Mouse (Mus musculus) granulocyte monocyte progenitor cell, adult 5-6 weeks (primary cell): ENCODE measurements at regions not wholly inside any gene's neighbourhood (a gene's known extent, or its start where the extent isn't known, plus 50 kb on each side); places are given as distances from the start of the nearest gene placed in this dataset.
A peak's percentile ranks its signal among the peaks of the same experiment; 100 is the strongest.

Source experiments
- ATAC-seq: replicated peaks from 2 replicates; pipeline ENCODE4 v1.8.0; 2016; ENCODE audit warnings: mild to moderate bottlenecking, moderate TSS enrichment, inconsistent platforms; ENCODE audit not compliant: poor library complexity, severe bottlenecking

DNA sequence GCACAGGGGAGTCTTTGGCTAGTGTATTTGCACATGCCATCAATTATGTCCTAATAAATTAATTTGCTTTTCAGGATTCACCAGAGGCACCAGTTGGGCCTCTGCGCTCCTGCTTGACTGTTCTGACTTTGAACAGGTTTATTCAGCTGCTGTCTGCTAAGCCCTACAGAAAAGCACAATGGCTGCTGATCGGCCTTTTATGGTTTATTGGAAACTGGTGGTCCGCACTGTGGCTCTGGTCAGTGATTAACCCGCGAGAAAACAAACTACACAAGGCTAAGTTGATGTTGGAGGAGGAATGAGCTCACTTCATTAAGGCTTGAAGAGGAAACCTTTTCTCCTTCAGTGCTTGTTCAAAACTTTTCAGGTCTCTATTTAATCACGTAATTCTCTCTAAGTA is 208.4 kb upstream of the Gpr101 start:
- ATAC-seq, result no peak

DNA sequence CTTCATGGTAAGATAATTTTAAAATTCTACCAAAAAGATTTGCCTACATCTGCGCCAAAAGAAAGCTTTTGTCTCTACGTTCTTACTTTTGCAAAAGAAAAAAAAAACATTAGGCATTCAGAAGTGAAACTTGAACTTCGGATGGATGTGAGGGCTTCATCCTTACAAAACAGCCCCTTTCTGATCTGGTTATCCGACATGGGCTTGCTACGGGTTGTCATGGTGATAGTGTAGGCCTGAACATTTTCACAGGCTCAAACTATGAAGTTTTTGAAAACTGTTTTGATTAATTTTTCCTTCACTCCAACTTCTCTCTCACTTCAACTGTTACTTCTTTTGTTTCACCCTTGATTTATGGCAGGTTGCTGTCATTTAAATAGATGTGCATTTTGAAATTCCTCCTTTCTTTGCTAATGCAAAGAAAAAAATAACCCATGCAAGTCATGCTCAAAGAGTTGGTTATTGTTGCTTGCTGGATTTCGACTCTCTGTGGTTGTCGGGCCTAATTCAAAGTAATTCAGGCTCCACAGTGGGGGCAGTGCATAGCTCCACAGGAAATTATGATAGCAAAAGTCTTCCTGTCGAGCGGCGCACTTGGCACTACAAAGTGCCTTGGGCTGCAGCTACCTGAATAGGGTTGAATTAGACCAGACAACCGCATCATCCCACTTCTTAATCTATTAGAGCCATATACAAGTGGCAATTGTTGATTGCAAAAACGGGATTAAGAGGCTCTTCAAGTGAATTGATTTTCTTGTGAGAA is 205.7 kb upstream of the Gpr101 start:
- no peak for ATAC-seq

DNA sequence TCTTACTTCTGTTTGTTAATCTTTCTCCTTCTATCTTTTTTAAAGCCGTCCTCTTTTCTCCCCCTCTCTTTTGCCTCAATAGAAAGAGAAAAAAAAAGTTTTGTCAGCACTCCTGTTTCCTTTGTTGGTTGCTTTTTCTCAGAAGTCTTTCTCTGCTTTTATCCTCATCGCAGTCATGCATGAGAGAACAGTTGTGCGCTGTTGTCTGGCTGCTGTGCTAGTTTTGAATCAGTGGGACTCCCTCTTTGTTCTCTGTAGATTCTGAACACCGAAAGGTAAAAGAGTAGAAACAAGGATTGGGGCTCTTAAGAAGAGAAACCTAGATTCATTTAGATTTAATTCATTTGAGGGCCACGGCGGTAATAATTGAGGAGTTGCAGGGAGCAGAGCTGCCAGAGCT is 204.9 kb upstream of the Gpr101 start:
- ATAC-seq, result no peak

DNA sequence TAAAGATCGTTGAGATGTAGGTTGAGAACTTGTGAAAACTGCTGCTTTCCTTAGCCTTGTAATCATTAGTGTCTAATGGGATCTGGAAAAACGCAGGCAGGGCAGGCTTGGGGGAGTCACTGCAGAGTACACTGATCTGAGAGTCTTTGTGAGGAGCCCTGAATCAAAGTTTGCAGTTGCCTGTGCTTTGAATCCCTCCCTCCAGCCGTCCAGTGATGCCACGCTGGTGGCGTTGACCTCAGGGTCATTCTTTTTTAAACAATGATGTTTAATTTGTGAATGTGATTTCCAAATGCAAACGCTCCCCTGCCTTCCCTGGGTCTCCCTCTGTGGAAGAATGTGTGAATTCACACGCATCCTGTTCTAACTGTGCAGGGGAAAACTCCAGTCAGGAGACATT is 204.4 kb upstream of the Gpr101 start:
- ATAC-seq, result no peak

DNA sequence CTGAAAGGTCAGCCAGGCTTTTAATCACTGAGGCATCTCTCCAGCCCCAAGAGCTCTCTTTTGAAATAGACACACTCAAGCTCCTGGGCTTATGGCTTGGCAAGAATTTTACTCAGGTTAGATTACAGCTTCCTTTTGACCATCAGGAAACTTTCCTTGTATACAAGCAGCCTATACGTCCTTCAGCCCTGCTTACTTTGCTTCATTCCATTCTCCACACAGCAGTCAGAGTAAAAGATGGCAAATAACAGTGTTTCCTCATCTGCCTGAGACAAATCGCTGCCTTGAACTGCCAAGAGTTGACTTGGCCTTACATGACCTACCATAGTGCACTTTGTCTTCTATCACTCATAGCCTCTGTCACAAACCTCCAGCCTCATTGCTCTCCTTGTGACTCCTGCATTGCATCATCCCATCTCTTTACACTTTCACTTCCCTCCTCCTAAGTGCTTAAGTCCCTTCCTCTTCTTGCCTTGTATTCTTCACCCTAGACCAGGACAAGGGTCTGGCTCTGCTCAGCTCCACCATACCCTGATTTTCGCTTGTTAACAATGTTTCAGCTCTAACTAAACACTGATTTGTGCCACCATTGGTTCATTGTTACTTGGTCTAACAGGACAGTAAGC is 203.2 kb upstream of the Gpr101 start:
- ATAC-seq, result peak; percentile 100

DNA sequence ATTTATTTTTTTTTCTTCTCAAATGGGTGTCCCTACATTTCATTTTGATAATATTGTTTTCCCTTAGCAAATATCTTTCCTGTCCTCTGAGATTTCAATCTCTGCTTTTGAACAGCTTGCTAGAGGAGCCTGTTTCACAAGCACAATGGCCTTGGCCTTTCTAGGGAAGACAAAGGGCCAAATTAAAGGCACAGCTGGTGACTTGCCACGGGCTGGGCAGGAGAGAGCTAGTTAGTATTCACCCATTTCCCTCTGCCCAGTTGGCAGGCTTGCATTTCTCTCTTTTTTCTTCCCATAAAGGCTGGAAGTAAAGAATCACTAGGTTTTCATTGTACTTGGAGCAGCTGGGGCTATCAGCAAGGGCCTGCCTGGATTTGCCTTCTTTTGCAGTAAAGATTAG is 188.9 kb upstream of the Gpr101 start:
- ATAC-seq, result no peak

DNA sequence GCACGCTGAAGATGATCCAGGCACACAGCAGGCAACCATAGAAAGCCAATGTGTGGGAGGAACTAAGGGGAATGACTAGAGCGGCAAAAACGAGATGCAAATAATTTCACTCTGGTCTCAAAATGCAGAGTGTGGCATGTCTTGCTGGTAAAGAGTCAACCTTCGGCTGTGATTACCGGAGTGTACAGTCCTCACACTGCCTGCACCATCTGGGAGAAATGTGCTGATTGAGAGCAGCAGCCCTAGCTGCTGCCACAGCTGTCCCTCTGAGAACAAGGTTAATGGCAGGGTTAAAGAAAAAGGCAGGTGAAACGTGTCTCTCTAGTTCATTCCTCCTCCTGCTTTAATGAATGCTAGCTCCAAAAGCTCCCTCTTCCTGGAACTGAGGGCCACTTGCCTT is 173.2 kb upstream of the Gpr101 start:
- ATAC-seq, result no peak

DNA sequence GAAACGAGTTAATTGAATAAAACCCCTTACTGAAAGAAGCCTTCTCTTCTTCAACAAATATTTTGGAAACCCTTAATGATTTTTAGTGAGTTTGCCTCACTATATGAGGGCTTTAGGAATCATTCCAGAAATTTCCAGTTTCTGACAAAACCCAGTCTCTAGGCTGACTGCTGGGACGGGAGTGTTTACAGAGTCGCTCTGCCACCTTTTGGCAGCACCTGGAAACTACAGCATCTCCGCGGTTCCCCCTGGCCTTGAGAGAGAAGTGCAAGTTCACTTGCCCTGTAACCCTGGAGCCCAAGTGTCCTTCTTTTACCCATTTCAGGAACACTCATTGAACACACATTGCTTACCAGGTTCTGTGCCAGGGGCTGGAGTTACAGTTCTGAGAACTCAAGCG is 171.4 kb upstream of the Gpr101 start:
- ATAC-seq, result peak; percentile 66; the same call in 1 of the 2 replicates

DNA sequence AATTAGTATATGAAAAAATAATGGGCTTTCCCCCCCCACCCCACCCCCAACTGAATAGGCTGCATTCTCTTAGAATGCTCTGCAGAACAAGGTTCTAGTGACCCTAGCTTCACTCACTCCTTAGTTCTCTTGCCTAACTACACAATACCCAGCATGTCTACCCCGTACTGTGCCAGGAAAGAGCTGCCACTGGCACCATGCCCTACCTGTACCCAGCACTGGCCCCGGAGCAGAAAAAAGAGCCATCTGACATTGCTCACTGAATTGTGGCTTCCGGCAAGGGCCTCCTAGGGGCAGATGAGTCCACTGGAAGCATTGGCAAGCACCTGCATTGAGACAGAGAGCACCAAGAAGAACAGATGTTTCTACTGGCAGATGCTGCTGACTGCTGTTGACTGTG is 156.0 kb upstream of the Gpr101 start:
- ATAC-seq, result no peak

DNA sequence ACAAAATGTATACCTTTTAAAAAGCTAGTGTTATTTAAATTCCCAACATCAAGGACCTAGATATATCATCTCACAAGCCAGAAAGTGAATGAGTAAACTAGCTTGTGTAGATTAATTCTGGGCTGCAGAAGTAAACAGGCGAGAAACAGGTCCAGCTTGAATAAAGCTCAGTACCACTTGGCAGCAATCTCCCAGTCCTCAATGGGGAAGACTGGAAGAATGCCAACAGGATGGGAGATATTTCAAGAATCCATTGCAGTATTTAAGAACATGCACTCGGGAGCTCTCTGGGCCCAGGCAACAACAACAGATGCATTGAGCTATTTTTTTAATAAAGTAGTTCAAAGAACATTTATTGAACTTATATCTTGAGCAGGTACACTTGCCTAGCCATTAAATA is 152.5 kb upstream of the Gpr101 start:
- no peak for ATAC-seq

DNA sequence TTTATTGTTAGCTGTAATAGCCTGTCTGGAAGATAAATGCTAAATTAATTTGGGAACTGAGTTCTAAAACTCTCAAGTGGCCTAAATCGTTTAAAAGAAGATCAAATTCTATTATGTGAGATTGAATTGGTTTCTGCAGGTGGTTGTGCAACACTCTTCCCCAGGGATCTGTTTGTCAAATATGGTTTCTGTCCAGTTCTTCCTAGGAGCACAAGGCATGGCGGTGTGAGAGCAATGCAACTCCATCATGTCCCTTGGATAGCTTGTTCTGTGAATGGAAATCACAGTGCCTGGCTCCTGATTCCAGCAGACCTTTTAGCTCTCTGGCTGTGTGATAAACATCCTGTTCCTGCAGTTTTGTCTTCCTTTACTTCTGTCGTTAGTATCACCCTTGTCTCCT is 151.9 kb upstream of the Gpr101 start:
- no peak for ATAC-seq
